Mouse (Mus musculus) intestine, embryonic 16.5 days (tissue): ENCODE data around the gene Evx1. TPM values are rescaled to one million over a fixed set of nuclear protein-coding genes. Genes with fewer than 3 reads are reported as not detected.

Experiments used
- ATAC-seq: fragments of 200-750 bp; cut with Nextera tagmentation; 2 replicates; pipeline ENCODE4 v1.8.0; 2017; ENCODE audit warnings: moderate TSS enrichment, moderate library complexity
- H3K27ac ChIP-seq: fragments of 300-500 bp; sonication (generic); 2 replicates; pipeline ENCODE4 v1.5.1; 2014; ENCODE audit warnings: mild to moderate bottlenecking, low read length
- H3K27me3 ChIP-seq: fragments of 300-500 bp; sonication (generic); replicated peaks from 2 replicates; pipeline ENCODE4 v1.6.1; 2014; ENCODE audit warnings: low read length, control low read depth, mixed read lengths; ENCODE audit not compliant: control insufficient read depth, insufficient read depth
- H3K36me3 ChIP-seq: fragments of 300-500 bp; sonication (generic); 2 replicates; pipeline ENCODE4 v1.6.1; 2014; ENCODE audit warnings: low read length, control low read depth; ENCODE audit not compliant: control insufficient read depth, insufficient read depth
- H3K4me1 ChIP-seq: fragments of 300-500 bp; sonication (generic); 2 replicates; pipeline ENCODE4 v1.6.1; 2014; ENCODE audit warnings: low read length, control low read depth, mixed read lengths; ENCODE audit not compliant: control insufficient read depth, insufficient read depth
- H3K4me2 ChIP-seq: fragments of 300-500 bp; sonication (generic); 2 replicates; pipeline ENCODE4 v1.6.1; 2014; ENCODE audit warnings: low read depth, low read length, control low read depth
- H3K4me3 ChIP-seq: fragments of 300-500 bp; sonication (generic); 2 replicates; pipeline ENCODE4 v1.5.1; 2014; ENCODE audit warnings: mild to moderate bottlenecking, low read length
- H3K9ac ChIP-seq: fragments of 300-500 bp; sonication (generic); 2 replicates; pipeline ENCODE4 v1.6.1; 2014; ENCODE audit warnings: low read depth, low read length
- H3K9me3 ChIP-seq: fragments of 300-500 bp; sonication (generic); 2 replicates; pipeline ENCODE4 v1.6.1; 2016; ENCODE audit warnings: low read length, control low read depth; ENCODE audit not compliant: control insufficient read depth
- WGBS: fragments of 180-500 bp; shearing (Covaris S2); extraction: QIAGEN DNeasy Blood & Tissue Kit; methylation state at CpG from one replicate; pipeline ENCODE4 v1.1.7; 2014; 5-methylcytosine and 5-hydroxymethylcytosine counted together
- polyA plus RNA-seq: library from polyadenylated mRNA; unstranded; fragments of >200 nt; fragmentation: Nextera tagmentation; extraction: Ambion mirVana; gene quantifications from 2 replicates; pipeline ENCODE4 v1.2.1, GENCODE M21; 2015

Gene Evx1
- polyA plus RNA-seq, 1 experiment from 2014 or later = not detected

GRCm38 (mm10) chr6:52366533-52366932 lies 53.2 kb downstream of the Evx1 start:
- WGBS = 71% methylated on average over 11 of the region's 11 CpGs
- H3K9me3 ChIP-seq = no peaks in the 10 kb centered on the region
- H3K27ac ChIP-seq = no peak overlapping the region
- H3K9ac ChIP-seq = no peak overlapping the region
- peaks cover 8% of the 10 kb centered on the region; the same call in 1 of the 2 replicates for H3K4me1 ChIP-seq
- no peak overlapping the region for H3K4me2 ChIP-seq
- no peak overlapping the region for H3K4me3 ChIP-seq
- H3K36me3 ChIP-seq = no peaks in the 10 kb centered on the region
- H3K27me3 ChIP-seq = no peaks in the 10 kb centered on the region
- no peak for ATAC-seq

- H3K4me1 ChIP-seq = peaks cover 8% of the 10 kb centered on the region; the same call in 1 of the 2 replicates
- ATAC-seq = no peak
- no peaks in the 10 kb centered on the region for H3K9me3 ChIP-seq
- H3K9ac ChIP-seq = no peak overlapping the region
- no peak overlapping the region for H3K4me2 ChIP-seq
- H3K27me3 ChIP-seq = no peaks in the 10 kb centered on the region
- H3K27ac ChIP-seq = no peak overlapping the region
- WGBS = 78% methylated on average over 4 of the region's 4 CpGs
- no peaks in the 10 kb centered on the region for H3K36me3 ChIP-seq
- no peak overlapping the region for H3K4me3 ChIP-seq
Observed at GRCm38 (mm10) chr6:52367067-52367466, 53.8 kb downstream of the Evx1 start.

Other genes with a start within 250 kb of the Evx1 start
- gene Hoxa1, start 155.2 kb upstream of the Evx1 start, polyA plus RNA-seq = 0.72 and 0.88 TPM in 2 replicates
- 5.0 and 5.1 TPM in 2 replicates for gene Hoxa2, start 148.7 kb upstream of the Evx1 start, polyA plus RNA-seq
- gene 5730596B20Rik, start 136.0 kb upstream of the Evx1 start, polyA plus RNA-seq = 1.5 TPM in 2 replicates
- 1.7 and 2.4 TPM in 2 replicates for gene Hoxa4, start 121.7 kb upstream of the Evx1 start, polyA plus RNA-seq
- gene Hoxa5, start 108.9 kb upstream of the Evx1 start, polyA plus RNA-seq = 15.3 and 15.5 TPM in 2 replicates
- 1.2 and 1.4 TPM in 2 replicates for gene Hoxa6, start 104.8 kb upstream of the Evx1 start, polyA plus RNA-seq
- gene Hoxa3, start 100.2 kb upstream of the Evx1 start, polyA plus RNA-seq = 5.2 and 5.9 TPM in 2 replicates
- not detected in 2 replicates for gene Gm28308, start 100.2 kb upstream of the Evx1 start, polyA plus RNA-seq
- 6.0 and 8.2 TPM in 2 replicates for gene Hoxa7, start 91.6 kb upstream of the Evx1 start, polyA plus RNA-seq
- gene Hoxa9, start 82.4 kb upstream of the Evx1 start, polyA plus RNA-seq = 3.0 and 3.2 TPM in 2 replicates
- 8.6 and 10.0 TPM in 2 replicates for gene Hoxa10, start 72.6 kb upstream of the Evx1 start, polyA plus RNA-seq
- 1.4 and 1.9 TPM in 2 replicates for gene Hoxa11, start 67.7 kb upstream of the Evx1 start, polyA plus RNA-seq
- 0.24 and 0.45 TPM in 2 replicates for gene Hoxa13, start 52.6 kb upstream of the Evx1 start, polyA plus RNA-seq